ENCODE assay signal across 8 mouse cellular contexts in the genomic region with DNA sequence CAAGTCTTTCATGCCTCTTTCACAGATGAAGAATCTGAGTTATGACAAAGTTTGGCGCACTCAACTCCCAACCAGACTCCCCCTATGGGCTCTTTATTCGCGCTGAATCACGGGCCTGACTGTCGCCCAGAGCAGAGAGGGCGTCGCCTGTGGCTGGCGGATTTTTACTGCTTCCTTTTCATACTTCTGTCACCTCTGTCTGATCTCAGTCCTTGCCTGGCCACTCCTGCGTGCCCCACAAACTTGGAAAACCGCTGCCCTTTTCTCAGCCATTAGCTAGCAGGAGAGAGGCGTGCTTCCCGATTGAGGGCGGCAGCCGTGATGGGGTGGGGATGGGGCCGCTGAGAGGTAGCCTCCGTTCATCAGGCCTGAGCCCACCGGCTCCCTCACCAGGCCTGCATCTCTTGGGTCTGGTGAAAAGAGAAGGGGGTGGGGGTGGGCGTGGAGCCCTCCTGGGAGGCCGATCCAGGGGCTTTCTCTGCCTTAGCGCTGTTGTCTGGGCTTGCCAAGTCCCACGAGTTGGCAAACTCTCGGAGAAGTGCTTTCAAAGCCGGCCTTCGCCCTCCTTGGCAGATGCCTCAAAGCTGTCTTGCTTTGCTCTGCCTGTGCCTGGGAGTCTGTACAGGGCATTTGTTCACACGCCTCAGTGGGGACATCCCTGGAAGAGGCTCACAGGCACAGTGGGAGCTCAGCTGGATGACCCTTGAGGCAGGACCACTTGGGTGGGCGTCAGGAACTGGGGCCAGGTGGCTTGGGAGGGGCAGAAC.
DNase-seq lines count a peak whose midpoint lies in the region; ATAC-seq and TF ChIP-seq lines count a peak whose summit lies in the region.

No protein-coding gene starts in this region.

- no peaks in the 10 kb centered on the region for H3K9me3 ChIP-seq in heart, embryonic 13.5 days
- H3K9me3 ChIP-seq in kidney, embryonic 15.5 days (replicated peaks) = no peaks in the 10 kb centered on the region
- no peaks in the 10 kb centered on the region for H3K9me3 ChIP-seq in limb, embryonic 15.5 days
- H3K9me3 ChIP-seq in midbrain, postnatal 0 days (ENCODE audit: low read length) = no peaks in the 10 kb centered on the region

- peak; percentile 43 for DNase-seq in cerebellum, adult 9-11 months
- DNase-seq in fat pad, adult 2 months (ENCODE audit: extremely low read depth, low read depth, low spot score) = peak; percentile 18
- peak; percentile 88 for DNase-seq in midbrain, postnatal 0 days (ENCODE audit: low spot score)
- peak; percentile 69 for DNase-seq in splenic B cell, adult 2 months (ENCODE audit: low read depth, low spot score)

- H3K27ac ChIP-seq in heart, embryonic 13.5 days (replicated peaks) = peak overlapping the region; percentile 67
- H3K27ac ChIP-seq in kidney, embryonic 15.5 days = no peak overlapping the region
- peak overlapping the region; percentile 70 for H3K27ac ChIP-seq in limb, embryonic 15.5 days
- no peak overlapping the region for H3K27ac ChIP-seq in midbrain, postnatal 0 days (ENCODE audit: low read depth, low read length)

- 2% methylated on average over 26 of the region's 26 CpGs for WGBS in heart, embryonic 13.5 days
- WGBS in kidney, embryonic 15.5 days = 2% methylated on average over 26 of the region's 26 CpGs
- under 1% methylated on average over 26 of the region's 26 CpGs for WGBS in limb, embryonic 15.5 days
- 2% methylated on average over 26 of the region's 26 CpGs for WGBS in midbrain, postnatal 0 days

- H3K9ac ChIP-seq in heart, embryonic 13.5 days = peak overlapping the region; percentile 79
- 0 out of 2 replicates have a peak overlapping the region, but pooled peaks have one; percentile 29 for H3K9ac ChIP-seq in kidney, embryonic 15.5 days
- peak overlapping the region; percentile 35; the same call in 1 of the 2 replicates for H3K9ac ChIP-seq in limb, embryonic 15.5 days
- H3K9ac ChIP-seq in midbrain, postnatal 0 days (replicated peaks; ENCODE audit: low read length, poor library complexity, severe bottlenecking) = 0 out of 2 replicates have a peak overlapping the region, but pooled peaks have one; percentile 25

- no peaks in the 10 kb centered on the region for H3K36me3 ChIP-seq in heart, embryonic 13.5 days
- no peaks in the 10 kb centered on the region for H3K36me3 ChIP-seq in kidney, embryonic 15.5 days
- no peaks in the 10 kb centered on the region for H3K36me3 ChIP-seq in limb, embryonic 15.5 days
- H3K36me3 ChIP-seq in midbrain, postnatal 0 days (ENCODE audit: insufficient read depth, low read length) = no peaks in the 10 kb centered on the region
- no peaks in the 10 kb centered on the region for H3K36me3 ChIP-seq in splenic B cell, adult 2 months (ENCODE audit: control insufficient read depth, insufficient read depth, low read length, poor library complexity, severe bottlenecking)

- H3K4me1 ChIP-seq in heart, embryonic 13.5 days = peaks cover 41% of the 10 kb centered on the region
- H3K4me1 ChIP-seq in kidney, embryonic 15.5 days = peaks cover 40% of the 10 kb centered on the region
- H3K4me1 ChIP-seq in limb, embryonic 15.5 days = peaks cover 21% of the 10 kb centered on the region
- H3K4me1 ChIP-seq in midbrain, postnatal 0 days (ENCODE audit: insufficient read depth, low read length) = peaks cover 10% of the 10 kb centered on the region; the same call in 1 of the 2 replicates

- peak overlapping the region; percentile 73 for H3K4me2 ChIP-seq in heart, embryonic 13.5 days
- peak overlapping the region; percentile 67 for H3K4me2 ChIP-seq in kidney, embryonic 15.5 days
- peak overlapping the region; percentile 65 for H3K4me2 ChIP-seq in limb, embryonic 15.5 days
- H3K4me2 ChIP-seq in midbrain, postnatal 0 days (ENCODE audit: low read depth, low read length, poor library complexity, severe bottlenecking) = peak overlapping the region; percentile 58

- peak; percentile 32; the same call in 1 of the 2 replicates for TF ChIP-seq CTCF in midbrain, postnatal 0 days (IDR thresholded peaks at IDR 0.05)

- no peak for ATAC-seq in cerebellum, adult (ENCODE audit: insufficient number of reproducible peaks, low FRiP score, low TSS enrichment)
- 0 out of 2 replicates have a peak, but pooled peaks have one; percentile 18 for ATAC-seq in heart, embryonic 13.5 days (ENCODE audit: extremely low read depth, insufficient number of reproducible peaks, low FRiP score, low TSS enrichment)
- peak; percentile 54; the same call in 1 of the 2 replicates for ATAC-seq in kidney, embryonic 15.5 days (replicated peaks; ENCODE audit: low FRiP score)
- ATAC-seq in limb, embryonic 15.5 days (ENCODE audit: insufficient number of reproducible peaks, low FRiP score, low TSS enrichment, low read depth) = peak; percentile 68
- peak; percentile 79 for ATAC-seq in midbrain, postnatal 0 days (ENCODE audit: low FRiP score)

- no peaks in the 10 kb centered on the region for H3K27me3 ChIP-seq in heart, embryonic 13.5 days (replicated peaks)
- H3K27me3 ChIP-seq in kidney, embryonic 15.5 days = no peaks in the 10 kb centered on the region
- 0 out of 2 replicates have a peak, but pooled peaks cover 8% of the 10 kb centered on the region for H3K27me3 ChIP-seq in limb, embryonic 15.5 days
- no peaks in the 10 kb centered on the region for H3K27me3 ChIP-seq in midbrain, postnatal 0 days (ENCODE audit: insufficient read depth, low read length)
- H3K27me3 ChIP-seq in splenic B cell, adult 2 months (ENCODE audit: control insufficient read depth, insufficient read depth, low read length, poor library complexity, severe bottlenecking) = no peaks in the 10 kb centered on the region

- H3K4me3 ChIP-seq in heart, embryonic 13.5 days = peak overlapping the region; percentile 44
- peak overlapping the region; percentile 29 for H3K4me3 ChIP-seq in kidney, embryonic 15.5 days (replicated peaks)
- peak overlapping the region; percentile 30 for H3K4me3 ChIP-seq in limb, embryonic 15.5 days
- peak overlapping the region; percentile 25 for H3K4me3 ChIP-seq in midbrain, postnatal 0 days (ENCODE audit: low read depth, low read length)

Comparison
In these comparisons a context has a peak if more than half of its experiments do, and no peak if none do; other contexts are left out.
1. DNase-seq: peak in every context shown above with its lines; median percentile 88 in midbrain, postnatal 0 days; 69 in splenic B cell, adult 2 months; 43 in cerebellum, adult 9-11 months; 18 in fat pad, adult 2 months.
2. H3K27ac ChIP-seq: peak in heart, embryonic 13.5 days (single experiment) and limb, embryonic 15.5 days (single experiment); none in kidney, embryonic 15.5 days (single experiment) and midbrain, postnatal 0 days (single experiment).
3. H3K9ac ChIP-seq: peak in every context shown above with its lines; median percentile 79 in heart, embryonic 13.5 days; 35 in limb, embryonic 15.5 days; 29 in kidney, embryonic 15.5 days; 25 in midbrain, postnatal 0 days.
4. Peak in every context shown above with its lines, with median percentiles within 50 percentile points of each other: H3K4me2 ChIP-seq and H3K4me3 ChIP-seq.